Mouse (Mus musculus) heart, postnatal 0 days (tissue): ENCODE measurements at regions not wholly inside any gene's neighbourhood (a gene's known extent, or its start where the extent isn't known, plus 50 kb on each side); places are given as distances from the start of the nearest gene placed in this dataset.

Experiments used
- CTCF ChIP-seq: IDR thresholded peaks from 2 replicates; pipeline ENCODE4 v1.5.1; 2016; ENCODE audit warnings: antibody characterized with exemption, control low read depth, low read depth
- EP300 ChIP-seq: IDR thresholded peaks from 2 replicates; pipeline ENCODE4 v1.6.1; 2016; ENCODE audit warnings: antibody characterized with exemption, low read depth

DNA sequence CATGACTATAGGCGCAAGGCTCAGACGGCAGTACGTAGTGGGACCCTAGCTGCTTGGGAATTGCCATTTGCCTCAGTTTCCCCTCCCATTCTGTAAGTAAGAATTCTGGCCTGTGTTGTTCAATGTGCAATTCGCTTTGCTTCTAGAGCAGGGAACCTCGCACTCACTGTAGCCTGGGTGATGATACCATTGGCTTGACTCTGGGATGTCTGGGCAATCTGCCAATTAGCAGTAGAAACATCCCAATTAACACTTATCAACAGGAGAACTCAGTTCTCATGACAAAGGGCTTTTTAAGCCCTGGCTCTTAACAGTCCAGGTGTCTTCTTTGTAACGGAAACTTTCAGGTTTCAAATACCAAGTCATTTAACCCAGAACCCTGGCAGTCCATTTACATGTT is 270.2 kb downstream of the Setd4 start:
- TF ChIP-seq CTCF (no peak), EP300 (no peak)
